Mouse (Mus musculus) embryo, embryonic 10 days (tissue): ENCODE results near the gene Prkch.
A peak's percentile ranks its signal among the peaks of the same experiment; 100 is the strongest.

Experiments
- DNase-seq: peaks from one replicate; pipeline ENCODE4 v3.0.0-alpha.2; 2015; ENCODE audit warnings: low spot score

The Prkch gene

GRCm38 (mm10) chr12:73685875-73686274 lies 101.3 kb downstream of the Prkch start:
- DNase-seq, result no peak

GRCm38 (mm10) chr12:73686456-73686855 lies 101.9 kb downstream of the Prkch start:
- DNase-seq, result no peak

GRCm38 (mm10) chr12:73687077-73688035 lies 102.8 kb downstream of the Prkch start:
- peak; percentile 72 for DNase-seq

GRCm38 (mm10) chr12:73692321-73692720 lies 107.7 kb downstream of the Prkch start:
- DNase-seq, result no peak

GRCm38 (mm10) chr12:73693347-73693746 lies 108.8 kb downstream of the Prkch start:
- peak; percentile 75 for DNase-seq

- no peak for DNase-seq
These were observed 110.1 kb downstream of the Prkch start for GRCm38 (mm10) chr12:73694690-73695089.

- no peak for DNase-seq
These were observed 110.5 kb downstream of the Prkch start for GRCm38 (mm10) chr12:73695110-73695509.

- no peak for DNase-seq
These were observed 111.5 kb downstream of the Prkch start for GRCm38 (mm10) chr12:73696084-73696483.

- no peak for DNase-seq
These were observed 112.3 kb downstream of the Prkch start for GRCm38 (mm10) chr12:73696946-73697345.

GRCm38 (mm10) chr12:73698436-73698835 lies 113.8 kb downstream of the Prkch start:
- DNase-seq, result no peak

GRCm38 (mm10) chr12:73698841-73699240 lies 114.2 kb downstream of the Prkch start:
- no peak for DNase-seq

- DNase-seq, result no peak
These were observed 115.0 kb downstream of the Prkch start for GRCm38 (mm10) chr12:73699471-73700186.

- no peak for DNase-seq
These were observed 116.0 kb downstream of the Prkch start for GRCm38 (mm10) chr12:73700544-73701069.

GRCm38 (mm10) chr12:73701999-73702398 lies 117.4 kb downstream of the Prkch start:
- no peak for DNase-seq

- no peak for DNase-seq
These were observed 119.8 kb downstream of the Prkch start for GRCm38 (mm10) chr12:73704382-73704781.

- peak; percentile 70 for DNase-seq
These were observed 120.6 kb downstream of the Prkch start for GRCm38 (mm10) chr12:73705097-73705690.

- peak; percentile 35 for DNase-seq
These were observed 123.9 kb downstream of the Prkch start for GRCm38 (mm10) chr12:73708498-73708897.

- peak; percentile 79 for DNase-seq
These were observed 124.3 kb downstream of the Prkch start for GRCm38 (mm10) chr12:73708920-73709319.

- DNase-seq, result no peak
These were observed 126.2 kb downstream of the Prkch start for GRCm38 (mm10) chr12:73710846-73711245.

- DNase-seq, result no peak
These were observed 127.5 kb downstream of the Prkch start for GRCm38 (mm10) chr12:73712122-73712521.

- no peak for DNase-seq
These were observed 130.0 kb downstream of the Prkch start for GRCm38 (mm10) chr12:73714589-73714988.

- no peak for DNase-seq
These were observed 130.7 kb downstream of the Prkch start for GRCm38 (mm10) chr12:73715331-73715730.
